Mouse (Mus musculus): ENCODE measurements around the gene Lpar5.

DNA sequence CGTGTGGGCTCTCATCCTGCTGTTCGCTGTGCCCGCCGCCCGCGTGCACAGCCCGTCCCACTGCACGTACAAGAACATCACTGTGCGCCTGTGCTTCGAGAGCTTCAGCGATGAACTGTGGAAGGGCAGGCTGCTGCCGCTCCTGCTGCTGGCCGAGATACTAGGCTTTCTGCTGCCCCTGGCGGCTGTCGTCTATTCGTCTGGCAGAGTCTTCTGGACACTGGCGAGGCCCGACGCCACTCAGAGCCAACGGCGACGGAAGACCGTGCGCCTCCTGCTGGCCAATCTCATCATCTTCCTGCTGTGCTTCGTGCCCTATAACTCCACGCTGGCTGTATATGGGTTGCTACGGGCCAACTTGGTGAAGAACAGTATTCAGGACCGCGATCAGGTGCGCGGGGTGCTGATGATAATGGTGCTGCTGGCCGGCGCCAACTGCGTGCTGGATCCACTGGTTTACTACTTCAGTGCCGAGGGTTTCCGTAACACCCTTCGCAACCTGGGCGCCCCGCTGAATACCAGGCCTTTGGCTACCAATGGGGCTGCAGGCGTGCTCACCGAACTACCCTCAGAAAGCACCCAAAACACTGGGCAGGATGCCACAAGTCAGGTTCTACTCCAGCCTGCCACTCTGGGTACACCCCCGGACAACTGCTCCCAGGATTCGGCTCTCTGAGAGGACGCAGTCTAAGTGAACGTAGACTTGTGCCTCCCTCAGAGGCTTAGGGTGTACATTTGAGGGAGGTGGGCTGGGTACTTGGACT, 14.3 kb downstream of the Lpar5 start:
- TF ChIP-seq CTCF (IDR thresholded peaks at IDR 0.05; ENCODE audit: borderline replicate concordance, control insufficient read depth, extremely low read depth, insufficient read depth, low read length, poor library complexity) (no peak), POLR2A (IDR thresholded peaks at IDR 0.05; ENCODE audit: control insufficient read depth, extremely low read depth, insufficient read depth, low read length, poor library complexity) (no peak)
